Mouse (Mus musculus) forebrain, embryonic 13.5 days (tissue): ENCODE results near the gene Cdsn. TPM values are rescaled to one million over a fixed set of nuclear protein-coding genes. Genes with fewer than 3 reads are reported as not detected.

Experiments
- polyA plus RNA-seq: library from polyadenylated mRNA; unstranded; fragments of >200 nt; fragmentation: Nextera tagmentation; extraction: Ambion mirVana; gene quantifications from 2 replicates; pipeline ENCODE4 v1.2.1, GENCODE M21; 2015

The Cdsn gene
- polyA plus RNA-seq, 1 experiment from 2014 or later = not detected

Other genes starting within 250 kb of the Cdsn start
- gene H2-Q1, start 231.7 kb upstream of the Cdsn start, polyA plus RNA-seq = not detected in 2 replicates
- gene H2-Q2, start 209.9 kb upstream of the Cdsn start, polyA plus RNA-seq = 0.14 and 0.15 TPM in 2 replicates
- gene H2-Q4, start 172.5 kb upstream of the Cdsn start, polyA plus RNA-seq = 0.89 and 1.2 TPM in 2 replicates
- 0.22 and 0.43 TPM in 2 replicates for gene H2-Q6, start 127.3 kb upstream of the Cdsn start, polyA plus RNA-seq
- 2.1 and 2.5 TPM in 2 replicates for gene H2-Q7, start 113.0 kb upstream of the Cdsn start, polyA plus RNA-seq
- gene H2-Q10, start 82.0 kb upstream of the Cdsn start, polyA plus RNA-seq = 0.55 TPM in 1 of 2 replicates, not detected in the other
- gene Pou5f1, start 46.1 kb upstream of the Cdsn start, polyA plus RNA-seq = not detected in 2 replicates
- gene Tcf19, start 35.3 kb upstream of the Cdsn start, polyA plus RNA-seq = 54.4 and 55.5 TPM in 2 replicates
- 11.7 and 13.8 TPM in 2 replicates for gene Cchcr1, start 35.0 kb upstream of the Cdsn start, polyA plus RNA-seq
- gene Psors1c2, start 18.9 kb upstream of the Cdsn start, polyA plus RNA-seq = 1.4 and 2.1 TPM in 2 replicates
- gene 2300002M23Rik, start 15.3 kb downstream of the Cdsn start, polyA plus RNA-seq = not detected in 2 replicates
- gene Sfta2, start 49.4 kb downstream of the Cdsn start, polyA plus RNA-seq = not detected in 2 replicates
- gene Gm9573, start 74.5 kb downstream of the Cdsn start, polyA plus RNA-seq = not detected in 2 replicates
- 0.06 TPM in 1 of 2 replicates, not detected in the other for gene Mucl3, start 91.6 kb downstream of the Cdsn start, polyA plus RNA-seq
- gene Vars2, start 115.5 kb downstream of the Cdsn start, polyA plus RNA-seq = 12.7 and 17.0 TPM in 2 replicates
- gene Gtf2h4, start 121.6 kb downstream of the Cdsn start, polyA plus RNA-seq = 36.3 and 42.6 TPM in 2 replicates
- 153 and 169 TPM in 2 replicates for gene Ddr1, start 152.5 kb downstream of the Cdsn start, polyA plus RNA-seq